Mouse (Mus musculus): ENCODE measurements around the gene Camta2.

DNA sequence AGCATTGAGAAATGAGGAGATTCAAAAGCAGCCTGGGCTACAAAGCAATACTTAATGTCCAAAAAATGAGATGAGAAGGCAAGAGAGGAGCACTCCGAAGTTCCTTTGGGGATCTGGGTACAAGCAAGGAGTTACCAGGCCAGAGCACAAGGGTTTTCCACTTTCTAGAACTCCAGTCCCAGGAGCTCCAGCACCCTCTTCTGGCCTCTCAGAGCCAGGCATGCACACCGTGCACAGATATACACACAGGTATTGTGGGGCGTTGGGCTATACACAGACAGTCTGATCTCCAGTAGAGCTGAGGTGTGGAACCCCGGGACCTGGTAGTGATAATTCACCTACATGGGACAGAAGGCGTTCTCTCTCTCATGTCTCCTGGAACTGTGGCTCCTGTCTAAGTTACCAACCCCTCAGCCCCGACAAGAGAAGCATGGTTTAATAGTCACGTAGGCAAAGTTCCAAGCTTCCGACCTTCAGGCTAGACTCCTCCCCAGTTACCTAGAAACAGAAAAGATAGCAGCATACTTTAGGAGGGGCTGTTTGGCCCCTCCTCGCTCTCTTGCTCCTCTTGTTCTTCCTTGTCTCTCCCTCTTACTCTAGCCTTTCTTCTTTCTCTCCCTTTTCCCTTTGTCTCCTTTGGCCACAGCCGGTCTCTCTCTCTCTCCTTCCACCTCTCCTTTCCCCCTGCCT, 64.7 kb downstream of the Camta2 start:
- no peak for TF ChIP-seq GATA1 (IDR thresholded peaks at IDR 0.05; ENCODE audit: borderline replicate concordance, low read length)
- no peak for TF ChIP-seq FLI1 (IDR thresholded peaks at IDR 0.05; ENCODE audit: low read length)

Data from megakaryocyte, embryonic 14.5 days (primary cell).